Mouse (Mus musculus) cerebellum, adult 2 months (tissue): ENCODE measurements around the gene Klhdc4.

Experiments used
- CTCF ChIP-seq: fragments of 200-500 bp; IDR thresholded peaks from 2 replicates; pipeline ENCODE4 v1.5.1; 2011; ENCODE audit warnings: low read depth, mild to moderate bottlenecking, control low read depth, low read length, moderate library complexity, borderline replicate concordance; ENCODE audit not compliant: insufficient read depth
- POLR2A ChIP-seq: fragments of 200-500 bp; IDR thresholded peaks from 2 replicates; pipeline ENCODE4 v1.6.1; 2011; ENCODE audit warnings: low read length, control low read depth, borderline replicate concordance; ENCODE audit not compliant: insufficient read depth

- TF ChIP-seq POLR2A (no peak), CTCF (no peak)
Observed at GRCm38 (mm10) chr8:121848495-121848894, 19.1 kb upstream of the Klhdc4 start.
